Mouse (Mus musculus): ENCODE results near the gene Lsr. TPM values are rescaled to one million over a fixed set of nuclear protein-coding genes. Genes with fewer than 3 reads are reported as not detected.

Lsr gene
- total RNA-seq (2015; ENCODE audit: low replicate concordance) (not detected in 2 replicates), total RNA-seq (2017; ENCODE audit: low replicate concordance) (1.0 TPM in 1 of 2 replicates, not detected in the other)

- ATAC-seq (replicated peaks; ENCODE audit: low FRiP score, poor library complexity, severe bottlenecking), result no peak
These were observed at the start of gene Lsr for GRCm38 (mm10) chr7:30973251-30973500. TSS of gene Lsr (minus strand) at chr7:30973464.

GRCm38 (mm10) chr7:31017104-31017901 lies 44.0 kb upstream of the Lsr start:
- no peak for ATAC-seq (replicated peaks; ENCODE audit: low FRiP score, poor library complexity, severe bottlenecking)

DNA sequence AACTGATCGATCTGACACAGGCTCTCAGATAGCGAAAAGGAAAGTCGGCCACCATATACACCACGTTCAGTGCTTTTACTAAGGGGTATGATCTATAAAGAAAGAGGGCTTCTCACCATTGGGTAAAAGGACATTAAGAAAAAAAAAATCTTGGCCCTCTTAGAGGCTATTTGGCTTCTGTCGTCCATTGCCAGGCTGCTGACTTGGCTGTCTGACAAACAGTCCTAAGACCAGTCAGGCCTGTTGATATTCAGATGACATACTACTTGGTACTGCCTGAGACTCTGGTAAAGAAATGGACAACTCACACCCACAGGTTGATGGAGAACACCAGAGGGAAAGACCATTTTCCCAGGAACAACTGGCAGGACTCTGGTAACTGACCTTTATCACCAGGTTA lies 39.7 kb upstream of the Lsr start:
- no peak for ATAC-seq (replicated peaks; ENCODE audit: low FRiP score, poor library complexity, severe bottlenecking)

DNA sequence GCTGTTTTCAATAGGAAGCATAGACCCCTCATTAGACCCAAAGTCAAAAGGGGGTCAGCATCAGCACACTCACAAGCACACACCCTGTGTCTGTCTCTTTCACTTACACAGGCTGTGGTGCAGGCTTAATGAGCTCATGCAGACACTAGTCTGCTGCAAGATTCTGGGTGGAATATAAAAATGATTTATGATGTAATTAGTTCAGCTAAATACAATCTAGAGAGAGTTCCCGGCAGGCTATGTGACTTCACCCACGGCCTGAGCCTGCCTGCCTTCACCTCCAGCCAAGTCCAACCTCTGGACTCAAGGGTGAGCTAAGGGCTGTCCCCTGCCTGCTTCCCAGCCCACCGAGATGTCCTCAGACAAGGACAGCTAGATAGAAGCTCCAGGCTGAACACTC lies 35.6 kb upstream of the Lsr start:
- ATAC-seq (replicated peaks; ENCODE audit: low FRiP score, poor library complexity, severe bottlenecking), result no peak

GRCm38 (mm10) chr7:31008175-31008574 lies 34.9 kb upstream of the Lsr start:
- ATAC-seq (replicated peaks; ENCODE audit: low FRiP score, poor library complexity, severe bottlenecking), result no peak

- ATAC-seq (replicated peaks; ENCODE audit: low FRiP score, poor library complexity, severe bottlenecking), result no peak
These were observed 34.5 kb upstream of the Lsr start for GRCm38 (mm10) chr7:31007775-31008174.

DNA sequence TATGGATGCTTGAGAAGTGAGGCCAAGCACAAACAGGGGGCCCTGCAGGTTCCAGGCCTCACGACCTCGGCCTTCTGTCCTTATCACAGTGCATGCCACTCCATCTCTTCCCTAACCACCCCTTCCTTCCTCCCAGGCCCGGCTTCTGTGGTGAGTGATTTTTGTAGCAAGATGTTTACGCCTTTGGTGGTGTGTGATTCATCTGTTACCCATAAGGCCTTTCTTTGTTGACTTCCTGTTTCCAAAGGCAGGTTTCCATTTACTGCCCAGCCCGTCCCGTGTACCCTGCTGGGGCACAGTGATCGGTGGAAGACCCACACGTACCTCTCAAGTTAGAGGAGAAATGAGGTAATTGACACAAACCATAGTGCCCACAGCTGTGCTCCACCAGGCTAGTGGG lies 29.4 kb upstream of the Lsr start:
- no peak for ATAC-seq (replicated peaks; ENCODE audit: low FRiP score, poor library complexity, severe bottlenecking)

GRCm38 (mm10) chr7:31000505-31001020 lies 27.3 kb upstream of the Lsr start:
- no peak for ATAC-seq (replicated peaks; ENCODE audit: low FRiP score, poor library complexity, severe bottlenecking)

DNA sequence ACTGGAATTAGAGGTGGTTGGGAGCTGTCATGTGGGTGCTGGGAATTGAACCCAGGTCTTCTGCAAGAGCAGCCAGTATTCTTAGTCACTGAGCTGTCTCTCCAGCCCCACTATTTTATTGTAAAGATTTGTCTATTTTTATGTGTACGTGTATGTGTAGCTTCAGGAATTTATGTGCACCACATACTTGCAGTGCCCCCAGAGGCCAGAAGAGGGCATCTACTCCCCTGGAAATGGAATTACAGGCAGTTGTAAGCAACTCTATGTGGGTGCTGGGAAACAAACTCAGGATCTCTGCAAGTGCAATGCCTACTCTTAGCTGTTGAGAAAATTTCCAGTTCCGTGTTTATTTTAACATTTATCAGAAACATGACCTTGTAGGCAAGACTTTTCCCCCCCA lies 23.2 kb upstream of the Lsr start:
- ATAC-seq (replicated peaks; ENCODE audit: low FRiP score, poor library complexity, severe bottlenecking), result no peak

DNA sequence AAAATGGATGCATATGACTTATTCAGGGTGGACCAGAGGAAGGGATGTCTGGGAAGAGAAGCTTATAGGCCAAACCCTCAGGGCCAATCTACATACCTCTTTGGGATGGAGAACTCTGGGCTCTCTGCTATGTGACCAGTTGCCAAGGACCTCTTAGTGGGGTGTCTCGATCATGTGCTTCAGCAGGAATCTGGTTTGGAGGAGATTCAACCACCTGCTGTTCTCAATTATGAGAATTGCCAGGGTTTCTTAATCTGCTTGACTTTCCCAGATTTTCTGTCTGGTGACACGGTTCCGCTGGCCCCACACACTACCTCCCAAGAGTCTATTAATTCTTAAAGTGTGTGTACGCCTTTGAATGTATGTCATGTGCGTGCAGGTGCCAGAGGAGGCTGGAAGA lies 20.7 kb upstream of the Lsr start:
- ATAC-seq (replicated peaks; ENCODE audit: low FRiP score, poor library complexity, severe bottlenecking), result no peak

GRCm38 (mm10) chr7:30992148-30992547 lies 18.9 kb upstream of the Lsr start:
- ATAC-seq (replicated peaks; ENCODE audit: low FRiP score, poor library complexity, severe bottlenecking), result no peak

GRCm38 (mm10) chr7:30988519-30989162 lies 15.4 kb upstream of the Lsr start:
- no peak for ATAC-seq (replicated peaks; ENCODE audit: low FRiP score, poor library complexity, severe bottlenecking)

- no peak for ATAC-seq (replicated peaks; ENCODE audit: low FRiP score, poor library complexity, severe bottlenecking)
These were observed 12.1 kb upstream of the Lsr start for GRCm38 (mm10) chr7:30985357-30985756.

- ATAC-seq (replicated peaks; ENCODE audit: low FRiP score, poor library complexity, severe bottlenecking), result no peak
These were observed 8.4 kb upstream of the Lsr start for GRCm38 (mm10) chr7:30981703-30982102.

DNA sequence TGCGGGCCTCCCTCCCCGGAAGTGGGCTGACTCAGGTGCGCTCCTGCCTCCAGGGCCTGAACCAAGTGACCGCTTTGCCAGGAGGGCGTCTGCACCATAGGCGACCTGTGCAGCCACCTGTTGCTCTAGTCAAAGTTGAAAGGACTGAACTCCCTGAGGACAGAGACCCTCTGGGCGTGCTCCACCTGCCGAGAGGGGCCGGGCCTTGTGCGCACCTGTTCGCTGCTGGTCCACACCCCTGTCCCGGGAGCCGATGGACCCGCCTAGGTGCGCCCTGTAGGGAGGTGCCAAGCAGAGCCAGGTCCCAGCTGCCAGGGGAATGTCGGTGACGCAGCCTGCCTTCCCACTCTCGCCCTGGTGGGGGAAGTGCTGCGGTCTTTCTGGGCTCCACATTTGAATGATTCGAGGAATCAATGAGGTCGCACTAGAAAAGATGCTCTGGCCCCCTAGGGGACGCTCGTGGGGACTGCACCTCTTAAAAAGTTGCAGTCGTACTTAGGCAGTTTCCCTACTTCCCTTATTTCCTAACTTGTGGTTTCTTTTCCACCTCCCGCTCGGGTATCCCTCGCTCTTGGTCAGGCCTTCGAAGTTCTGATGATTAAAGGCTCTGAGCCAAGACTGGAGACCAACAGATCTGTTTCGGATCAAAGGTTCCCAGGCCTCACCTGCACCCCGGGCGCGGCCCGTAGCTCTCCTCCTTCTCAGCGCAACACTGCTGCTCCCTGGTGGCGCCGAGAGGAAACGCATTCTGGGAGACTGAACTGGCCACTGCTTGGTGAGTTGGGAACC lies 431 bp upstream of the Lsr start, which contains the start of gene Fam187b:
Gene Fam187b, plus strand, starts transcription at position 290 of the 789 bp plus-strand sequence.
- ATAC-seq (replicated peaks; ENCODE audit: low FRiP score, poor library complexity, severe bottlenecking), result peak; percentile 93

- ATAC-seq (replicated peaks; ENCODE audit: low FRiP score, poor library complexity, severe bottlenecking), result no peak
These were observed 626 bp downstream of the Lsr start for GRCm38 (mm10) chr7:30972426-30973250.

GRCm38 (mm10) chr7:30971901-30972300 lies 1.4 kb downstream of the Lsr start:
- ATAC-seq (replicated peaks; ENCODE audit: low FRiP score, poor library complexity, severe bottlenecking), result no peak

DNA sequence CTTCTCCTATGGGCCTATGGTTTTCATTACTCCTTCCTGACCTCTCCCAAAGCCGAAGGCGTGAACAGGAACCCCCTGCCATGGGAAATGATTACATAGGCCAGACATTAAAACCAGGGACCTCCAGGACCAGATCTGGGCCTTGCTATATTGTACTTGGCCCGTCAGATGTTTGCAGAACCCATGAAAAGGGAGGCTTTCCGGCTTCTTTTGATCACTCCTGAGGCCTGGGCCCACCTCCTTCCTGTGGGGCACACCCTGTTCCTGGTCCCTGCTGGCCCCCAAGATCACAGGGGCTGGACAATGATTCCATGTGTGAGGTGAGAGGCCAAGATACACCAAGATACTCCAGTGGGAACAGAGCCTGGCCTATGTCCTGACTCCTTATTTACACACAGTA lies 4.1 kb downstream of the Lsr start:
- no peak for ATAC-seq (replicated peaks; ENCODE audit: low FRiP score, poor library complexity, severe bottlenecking)

DNA sequence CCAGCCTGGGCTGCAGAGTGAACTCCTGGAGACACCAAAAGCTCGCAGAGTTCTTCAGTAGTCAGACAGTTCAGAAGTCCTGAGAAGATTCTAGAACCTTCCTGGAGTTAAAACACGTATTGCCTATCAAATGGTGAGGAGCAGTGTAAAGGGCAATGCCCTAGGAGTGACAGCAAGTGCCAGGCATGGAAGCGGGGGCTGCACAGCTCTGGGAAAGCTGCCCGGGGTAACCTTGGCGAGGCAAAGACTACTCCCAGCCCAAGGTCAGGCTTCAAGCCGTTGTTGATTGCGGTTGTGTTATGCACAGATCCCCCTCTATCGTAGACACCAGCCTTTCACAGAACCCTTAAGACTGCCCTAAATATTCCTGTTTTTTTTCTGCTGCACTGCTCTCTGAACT lies 4.7 kb downstream of the Lsr start:
- ATAC-seq (replicated peaks; ENCODE audit: low FRiP score, poor library complexity, severe bottlenecking), result no peak

DNA sequence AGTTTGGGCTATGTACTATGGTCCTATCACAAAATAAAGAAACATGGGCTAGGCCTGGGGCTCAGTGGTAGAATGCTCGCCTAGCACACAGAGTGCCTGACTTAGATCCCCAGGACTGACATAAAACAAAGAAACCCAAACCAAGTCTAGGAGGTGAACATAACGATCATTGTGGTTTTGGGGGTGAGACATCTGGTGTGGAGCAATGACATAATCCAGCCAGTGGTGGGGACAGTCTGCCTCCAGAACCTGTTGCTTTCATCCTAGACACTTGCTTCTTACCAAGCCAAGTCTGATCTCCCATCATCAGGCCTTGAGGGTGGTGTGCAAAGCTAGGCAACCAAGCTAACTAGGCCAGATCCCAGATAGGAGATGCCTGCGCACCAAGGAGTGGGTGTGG lies 6.6 kb downstream of the Lsr start:
- ATAC-seq (replicated peaks; ENCODE audit: low FRiP score, poor library complexity, severe bottlenecking), result no peak

Measured in erythroid progenitor cell, adult 5-6 weeks (primary cell).